Mouse (Mus musculus): Measurements from ENCODE around the gene Gabarapl2.

GRCm38 (mm10) chr8:111898586-111898985, 41.9 kb upstream of the Gabarapl2 start:
- TF ChIP-seq CTCF (IDR thresholded peaks at IDR 0.05; ENCODE audit: extremely low read depth, insufficient read depth, insufficient read length, insufficient replicate concordance): no peak
- TF ChIP-seq POLR2A (IDR thresholded peaks at IDR 0.05; ENCODE audit: low read depth, low read length): no peak
